ENCODE assay signal across 22 mouse cellular contexts in genomic region chr2:50677456-50677855, GRCm38 (mm10).
DNase-seq lines count a peak whose midpoint lies in the region; ATAC-seq and TF ChIP-seq lines count a peak whose summit lies in the region.
"Had no signal": no experiment of that assay in that cellular context is flagged by ENCODE, and none has a peak within 500 bp of the region (broad histone marks: within the 10 kb centered on the region; RNA-seq: fewer than 3 reads in every experiment).

No protein-coding gene starts in this region.

- H3K4me1 ChIP-seq in hindbrain, embryonic 13.5 days (replicated peaks): no peaks in the 10 kb centered on the region
- H3K4me1 ChIP-seq: embryonic facial prominence, embryonic 15.5 days; forebrain, embryonic 10.5 days; heart, embryonic 10.5 days; hindbrain, embryonic 10.5 days had no signal

- no peaks in the 10 kb centered on the region for H3K36me3 ChIP-seq in hindbrain, embryonic 13.5 days
- H3K36me3 ChIP-seq: embryonic facial prominence, embryonic 15.5 days; forebrain, embryonic 10.5 days; heart, embryonic 10.5 days; hindbrain, embryonic 10.5 days had no signal

- peak; percentile 41 for TF ChIP-seq CTCF in layer of hippocampus, adult 2 months (conservative IDR thresholded peaks at IDR 0.05)

- H3K9me3 ChIP-seq in hindbrain, embryonic 13.5 days: no peaks in the 10 kb centered on the region
- H3K9me3 ChIP-seq: embryonic facial prominence, embryonic 15.5 days; heart, embryonic 10.5 days; hindbrain, embryonic 10.5 days had no signal

- no peak overlapping the region for H3K4me2 ChIP-seq in hindbrain, embryonic 13.5 days
- H3K4me2 ChIP-seq: embryonic facial prominence, embryonic 15.5 days had no signal

- no peak overlapping the region for H3K9ac ChIP-seq in hindbrain, embryonic 13.5 days
- H3K9ac ChIP-seq: embryonic facial prominence, embryonic 15.5 days had no signal

- peak; percentile 8 for DNase-seq in cerebellum, adult 9-11 months
- no peak for DNase-seq in cerebellum, adult 9-10 months
- no peak for DNase-seq in layer of hippocampus, adult 2 months (ENCODE audit: low spot score in 2 of 2)
- no peak for DNase-seq in layer of hippocampus, postnatal 10 days (ENCODE audit: low spot score in 2 of 2)
- peak; percentile 40 to 45 for DNase-seq in B cell, adult 2 months
- DNase-seq in thymus, postnatal 14 days: peak; percentile 34
- DNase-seq in right cerebral cortex, postnatal 14 days: no peak
- DNase-seq: adrenal gland, adult 8-10 months; adrenal gland, postnatal 36 days; cerebellum, adult 8-10 months; gastrocnemius, adult 2 months; gastrocnemius, postnatal 25 days; heart, postnatal 14 days had no signal

- WGBS in hindbrain, embryonic 13.5 days: 81% methylated on average over 1 of the region's 1 CpGs

- no peak for ATAC-seq in hindbrain, embryonic 13.5 days (ENCODE audit: low FRiP score)
- ATAC-seq: forebrain, embryonic 14.5 days; hindbrain, embryonic 16.5 days; inflammation-experienced regulatory T-cells, adult 6 months had no signal

- H3K4me3 ChIP-seq in layer of hippocampus, adult 2 months: no peak overlapping the region
- H3K4me3 ChIP-seq in hindbrain, embryonic 13.5 days: no peak overlapping the region
- H3K4me3 ChIP-seq: embryonic facial prominence, embryonic 15.5 days; erythroblast, embryonic 14.5 days; forebrain, embryonic 10.5 days; gastrocnemius, adult 2 months; heart, embryonic 10.5 days; hindbrain, embryonic 10.5 days had no signal

- H3K27me3 ChIP-seq in hindbrain, embryonic 13.5 days: no peaks in the 10 kb centered on the region
- H3K27me3 ChIP-seq: embryonic facial prominence, embryonic 15.5 days had no signal

- no peak overlapping the region for H3K27ac ChIP-seq in layer of hippocampus, adult 2 months
- no peak overlapping the region for H3K27ac ChIP-seq in hindbrain, embryonic 13.5 days
- H3K27ac ChIP-seq: embryonic facial prominence, embryonic 15.5 days; forebrain, embryonic 10.5 days; gastrocnemius, adult 2 months; heart, embryonic 10.5 days; hindbrain, embryonic 10.5 days had no signal

Comparison
In these comparisons a context has a peak if more than half of its experiments do, and no peak if none do; other contexts are left out.
1. DNase-seq: peak in cerebellum, adult 9-11 months (single experiment), B cell, adult 2 months (2 of 2) and thymus, postnatal 14 days (single experiment); none in cerebellum, adult 9-10 months (single experiment), layer of hippocampus, adult 2 months (0 of 2), layer of hippocampus, postnatal 10 days (0 of 2) and right cerebral cortex, postnatal 14 days (single experiment).